Mouse (Mus musculus) brain, embryonic 14.5 days (tissue): Measurements from ENCODE around the gene Ahr.

Source experiments
- CTCF ChIP-seq: fragments of 200-500 bp; IDR thresholded peaks from 2 replicates; pipeline ENCODE4 v1.5.1; 2012; ENCODE audit warnings: inconsistent platforms, mild to moderate bottlenecking, moderate library complexity, borderline replicate concordance; ENCODE audit not compliant: insufficient read depth, insufficient read length; ENCODE audit errors: extremely low read depth
- POLR2A ChIP-seq: fragments of 200-500 bp; IDR thresholded peaks from 2 replicates; pipeline ENCODE4 v1.6.1; 2012; ENCODE audit warnings: mild to moderate bottlenecking, inconsistent platforms, borderline replicate concordance; ENCODE audit not compliant: poor library complexity, insufficient read depth, insufficient read length, severe bottlenecking; ENCODE audit errors: extremely low read depth

- TF ChIP-seq CTCF (no peak), POLR2A (no peak)
Measured at GRCm38 (mm10) chr12:35562826-35563225, 28.0 kb upstream of the Ahr start.
